Mouse (Mus musculus): ENCODE data around the gene Rtf1. TPM values are rescaled to one million over a fixed set of nuclear protein-coding genes. Genes with fewer than 3 reads are reported as not detected.
"Not testable (repeated sequence)": the region's sequence is repeated elsewhere in the genome, so short reads cannot be mapped to it uniquely, and the experiment has no call there.

The Rtf1 gene
- polyA plus RNA-seq (2012; rRNA removed): 32.2 and 47.3 TPM in 2 replicates

DNA sequence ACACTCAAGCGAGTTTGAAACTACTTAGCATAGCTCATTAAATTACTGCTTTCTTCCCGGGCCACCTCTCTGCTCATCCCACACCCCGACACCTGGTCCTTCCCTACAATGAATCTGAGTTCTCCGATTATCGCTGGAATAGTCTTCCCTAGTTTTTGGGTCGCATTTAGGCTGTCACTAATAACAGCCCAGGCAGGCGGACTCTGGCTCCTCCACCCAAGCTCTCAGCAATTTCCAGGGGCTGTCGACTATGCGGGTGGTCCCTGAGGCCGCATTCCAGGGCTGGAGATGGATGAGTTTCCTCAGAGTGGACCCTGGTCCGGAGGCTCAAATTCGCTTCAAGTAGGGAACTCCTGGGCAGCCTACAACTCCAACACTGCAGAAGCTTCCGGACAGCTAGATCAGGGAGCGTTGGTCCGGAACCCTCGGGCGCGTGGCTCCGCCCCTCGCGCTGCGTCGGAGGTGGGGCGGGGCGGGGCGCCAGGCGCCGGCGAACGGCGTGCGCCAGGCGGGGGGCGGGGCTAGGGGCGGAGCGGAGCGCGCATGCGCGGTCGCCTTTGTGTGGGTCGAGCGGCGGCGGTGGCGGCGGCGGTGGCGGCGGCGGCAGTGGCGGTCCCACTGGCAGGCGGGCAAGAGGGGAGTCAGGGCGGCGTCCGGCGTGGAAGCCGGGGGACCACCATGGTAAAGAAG, at the start of gene Rtf1:
TSS of gene Rtf1 (plus strand) at position 544 of the 690 bp plus-strand sequence.
- peak; percentile 93 for DNase-seq (ENCODE audit: low read depth)
- TF ChIP-seq CTCF (IDR thresholded peaks at IDR 0.05; ENCODE audit: borderline replicate concordance, extremely low read depth, insufficient read depth, insufficient read length) (no peak), POLR2A (IDR thresholded peaks at IDR 0.05; ENCODE audit: borderline replicate concordance, extremely low read depth, insufficient read depth, insufficient read length, poor library complexity, severe bottlenecking) (peak; percentile 85)

DNA sequence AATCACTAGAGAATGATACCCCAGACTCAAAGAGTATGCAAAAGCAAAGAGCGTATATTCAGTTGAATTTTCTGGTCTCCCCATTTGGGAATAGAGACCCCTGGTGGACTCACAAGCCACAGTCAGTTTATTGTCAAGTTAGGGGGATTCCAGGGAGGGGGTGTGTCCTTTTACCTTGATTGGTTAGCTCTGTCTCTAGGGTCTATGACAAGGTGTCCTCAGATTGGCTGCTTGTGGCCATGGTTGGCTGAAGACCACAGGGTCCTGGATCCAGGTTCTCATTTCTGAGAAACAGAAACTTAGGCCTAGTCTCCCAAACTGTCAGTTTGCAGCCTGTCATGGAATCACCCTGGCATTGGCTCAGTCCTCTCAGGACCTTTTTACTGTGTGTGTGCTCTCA, 38.1 kb upstream of the Rtf1 start:
- DNase-seq (ENCODE audit: low read depth): peak; percentile 3
- TF ChIP-seq POLR2A (IDR thresholded peaks at IDR 0.05; ENCODE audit: borderline replicate concordance, extremely low read depth, insufficient read depth, insufficient read length, poor library complexity, severe bottlenecking): no peak
- TF ChIP-seq CTCF (IDR thresholded peaks at IDR 0.05; ENCODE audit: borderline replicate concordance, extremely low read depth, insufficient read depth, insufficient read length): no peak

DNA sequence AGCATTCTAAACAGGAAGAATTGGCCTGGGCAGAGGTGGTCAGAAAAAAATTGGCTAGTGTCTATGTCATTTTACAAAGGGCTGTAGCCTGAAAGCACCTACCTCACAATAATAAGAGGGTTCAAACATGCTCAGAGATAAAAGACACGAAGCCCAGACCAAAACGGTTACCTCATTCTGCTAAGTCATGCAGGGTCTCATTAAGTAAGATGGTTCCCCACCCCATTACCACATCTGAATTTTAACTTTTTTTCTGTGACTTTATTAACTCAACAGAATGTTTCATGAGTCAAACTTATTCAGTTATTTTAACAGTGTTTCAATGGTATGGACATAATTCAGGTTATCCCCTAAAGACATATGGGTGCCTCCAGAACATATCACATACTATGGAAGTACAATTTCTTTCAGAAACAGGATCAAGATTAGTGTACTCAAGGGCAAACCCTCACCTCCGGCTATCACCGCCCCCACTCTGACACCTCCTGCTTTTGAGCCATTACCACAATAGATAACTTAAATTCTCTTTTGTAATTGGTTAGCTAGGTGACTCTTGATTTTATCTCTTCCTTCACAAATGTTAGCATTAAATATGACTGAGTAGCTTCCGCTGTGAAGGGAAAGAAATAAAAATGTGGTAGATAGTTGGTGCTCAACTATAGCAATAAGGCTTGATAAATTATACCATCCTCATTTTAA, 33.5 kb upstream of the Rtf1 start:
- no peak for DNase-seq (ENCODE audit: low read depth)
- no peak for TF ChIP-seq CTCF (IDR thresholded peaks at IDR 0.05; ENCODE audit: borderline replicate concordance, extremely low read depth, insufficient read depth, insufficient read length)
- TF ChIP-seq POLR2A (IDR thresholded peaks at IDR 0.05; ENCODE audit: borderline replicate concordance, extremely low read depth, insufficient read depth, insufficient read length, poor library complexity, severe bottlenecking): no peak

DNA sequence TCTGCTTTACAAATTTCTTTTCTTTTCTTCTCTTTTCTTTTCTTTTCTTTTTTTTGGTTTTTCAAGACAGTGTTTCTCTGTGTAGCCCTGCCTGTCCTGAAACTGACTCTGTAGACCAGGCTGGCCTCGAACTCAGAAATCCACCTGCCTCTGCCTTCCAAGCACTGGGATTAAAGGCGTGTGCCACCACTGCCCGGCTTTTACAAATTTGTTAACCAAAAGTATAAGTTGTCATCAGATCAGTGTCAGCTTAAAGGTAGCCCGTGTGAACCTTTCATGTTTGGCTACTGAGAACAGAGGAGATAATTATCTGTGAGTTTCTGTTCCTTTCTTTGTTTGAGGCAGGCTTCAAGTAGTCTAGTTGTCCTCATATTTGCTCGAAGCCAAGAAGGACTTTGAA, 30.6 kb upstream of the Rtf1 start:
- TF ChIP-seq CTCF (IDR thresholded peaks at IDR 0.05; ENCODE audit: borderline replicate concordance, extremely low read depth, insufficient read depth, insufficient read length) (no peak), POLR2A (IDR thresholded peaks at IDR 0.05; ENCODE audit: borderline replicate concordance, extremely low read depth, insufficient read depth, insufficient read length, poor library complexity, severe bottlenecking) (no peak)
- DNase-seq (ENCODE audit: low read depth): no peak

DNA sequence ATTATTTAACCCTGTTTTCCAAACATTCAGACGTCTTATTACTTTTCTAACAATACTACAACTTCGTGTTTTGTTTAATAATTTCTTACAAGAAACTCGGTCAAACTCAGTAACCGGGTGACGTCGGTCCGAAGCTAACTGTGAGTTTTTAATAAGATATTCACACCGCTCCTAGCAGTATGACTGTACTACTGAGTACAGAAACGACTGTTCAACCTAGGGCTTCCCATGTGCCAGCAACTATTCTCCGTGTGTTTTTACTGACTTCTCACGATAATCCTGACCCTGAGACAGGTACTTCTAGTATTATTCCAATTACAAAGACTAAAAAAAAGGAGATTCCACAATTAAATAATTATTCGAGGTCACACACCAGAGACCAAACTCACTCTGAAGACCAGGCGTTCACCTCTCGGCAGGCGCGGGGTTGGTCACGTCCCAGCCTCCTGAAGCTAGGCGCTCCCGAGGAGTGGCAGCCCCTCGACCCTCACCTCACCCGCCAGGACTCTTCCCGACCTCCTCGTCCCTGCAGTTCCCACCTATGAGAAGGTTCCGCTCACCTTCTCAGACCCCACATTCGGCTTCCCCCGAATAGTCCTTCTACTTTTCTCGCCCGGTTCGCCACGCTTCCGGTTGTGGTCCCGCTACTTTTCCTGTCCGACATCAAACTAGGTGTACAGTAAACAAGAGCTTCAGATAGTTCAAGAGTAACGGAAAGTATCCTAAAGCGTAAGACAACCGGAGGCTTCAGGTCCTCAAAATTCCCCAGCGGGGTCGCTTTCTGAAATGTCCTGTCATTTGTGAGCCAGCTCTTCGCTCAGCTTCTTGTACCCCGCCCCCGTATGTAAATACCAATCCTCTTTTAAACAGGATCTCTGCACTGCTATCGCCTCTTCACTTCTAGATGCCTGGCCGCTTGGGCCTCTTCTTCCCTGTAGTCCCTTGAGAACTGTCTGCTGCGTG, 12.4 kb upstream of the Rtf1 start, which contains the start of gene Ndufaf1:
TSS of gene Ndufaf1 (minus strand) at position 608 of the 963 bp plus-strand sequence.
- DNase-seq (ENCODE audit: low read depth): peak; percentile 93
- no peak for TF ChIP-seq CTCF (IDR thresholded peaks at IDR 0.05; ENCODE audit: borderline replicate concordance, extremely low read depth, insufficient read depth, insufficient read length)
- peak; percentile 20; the same call in 1 of the 2 replicates for TF ChIP-seq POLR2A (IDR thresholded peaks at IDR 0.05; ENCODE audit: borderline replicate concordance, extremely low read depth, insufficient read depth, insufficient read length, poor library complexity, severe bottlenecking)

DNA sequence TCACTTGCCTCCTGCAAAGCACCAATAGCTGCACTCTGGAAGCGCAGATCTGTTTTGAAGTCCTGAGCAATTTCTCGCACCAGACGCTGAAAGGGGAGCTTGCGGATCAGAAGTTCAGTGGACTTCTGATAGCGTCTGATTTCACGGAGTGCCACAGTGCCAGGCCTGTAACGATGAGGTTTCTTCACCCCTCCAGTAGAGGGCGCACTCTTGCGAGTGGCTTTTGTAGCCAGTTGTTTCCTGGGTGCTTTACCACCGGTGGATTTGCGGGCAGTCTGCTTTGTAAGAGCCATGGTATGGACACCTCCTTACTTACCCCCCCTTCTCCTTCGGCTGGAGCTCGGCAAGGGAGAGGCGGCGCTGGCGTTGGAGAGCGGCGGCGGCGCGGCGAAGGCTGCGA, 9.1 kb upstream of the Rtf1 start:
- not testable (repeated sequence) for DNase-seq (ENCODE audit: low read depth)

DNA sequence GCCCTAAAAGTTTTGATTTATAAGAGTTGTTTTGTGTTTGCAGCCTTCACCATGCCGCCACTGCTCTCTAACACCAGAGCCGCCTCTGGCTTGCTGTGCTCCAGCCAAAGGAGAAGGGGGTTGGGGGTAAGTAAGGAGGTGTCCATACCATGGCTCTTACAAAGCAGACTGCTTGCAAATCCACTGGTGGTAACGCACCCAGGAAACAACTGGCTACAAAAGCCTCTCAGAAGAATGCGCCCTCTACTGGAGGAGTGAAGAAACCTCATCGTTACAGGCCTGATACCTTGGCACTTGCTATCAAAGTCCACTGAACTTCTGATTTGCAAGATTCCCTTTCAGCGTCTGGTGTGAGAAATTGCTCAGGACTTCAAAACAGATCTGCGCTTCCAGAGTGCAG, 5.9 kb upstream of the Rtf1 start:
- TF ChIP-seq CTCF (IDR thresholded peaks at IDR 0.05; ENCODE audit: borderline replicate concordance, extremely low read depth, insufficient read depth, insufficient read length) (peak; percentile 50; the same call in 1 of the 2 replicates), POLR2A (IDR thresholded peaks at IDR 0.05; ENCODE audit: borderline replicate concordance, extremely low read depth, insufficient read depth, insufficient read length, poor library complexity, severe bottlenecking) (no peak)
- peak; percentile 9 for DNase-seq (ENCODE audit: low read depth)

DNA sequence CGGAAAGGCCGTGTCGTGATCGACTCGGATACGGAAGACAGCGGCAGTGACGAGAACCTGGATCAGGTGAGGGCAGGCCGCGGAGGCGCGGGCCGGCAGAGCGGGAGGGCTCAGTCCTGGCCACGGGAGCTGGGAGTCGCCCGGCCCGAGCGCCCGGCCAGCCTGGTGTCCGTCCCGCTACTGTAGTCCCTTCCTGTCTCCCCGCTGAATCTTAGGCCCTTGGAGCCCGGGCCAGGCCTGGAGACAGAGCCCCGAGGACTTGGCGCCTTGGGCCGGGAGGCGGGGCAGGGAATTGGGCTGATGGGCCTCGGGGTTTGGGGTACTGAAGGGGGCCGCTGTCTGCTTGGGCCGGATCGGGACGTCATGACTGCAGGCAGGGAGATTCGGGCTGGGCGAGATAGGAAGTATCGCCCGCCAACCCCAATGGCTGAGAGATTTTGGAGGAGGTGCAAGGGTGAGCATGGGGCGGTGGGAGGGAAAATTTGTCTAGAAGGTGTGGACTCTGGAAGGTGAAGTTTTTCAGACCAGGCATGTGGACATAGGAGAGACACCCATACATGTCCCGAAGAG, 432 bp downstream of the Rtf1 start:
- no peak for TF ChIP-seq POLR2A (IDR thresholded peaks at IDR 0.05; ENCODE audit: borderline replicate concordance, extremely low read depth, insufficient read depth, insufficient read length, poor library complexity, severe bottlenecking)
- no peak for TF ChIP-seq CTCF (IDR thresholded peaks at IDR 0.05; ENCODE audit: borderline replicate concordance, extremely low read depth, insufficient read depth, insufficient read length)
- no peak for DNase-seq (ENCODE audit: low read depth)

DNA sequence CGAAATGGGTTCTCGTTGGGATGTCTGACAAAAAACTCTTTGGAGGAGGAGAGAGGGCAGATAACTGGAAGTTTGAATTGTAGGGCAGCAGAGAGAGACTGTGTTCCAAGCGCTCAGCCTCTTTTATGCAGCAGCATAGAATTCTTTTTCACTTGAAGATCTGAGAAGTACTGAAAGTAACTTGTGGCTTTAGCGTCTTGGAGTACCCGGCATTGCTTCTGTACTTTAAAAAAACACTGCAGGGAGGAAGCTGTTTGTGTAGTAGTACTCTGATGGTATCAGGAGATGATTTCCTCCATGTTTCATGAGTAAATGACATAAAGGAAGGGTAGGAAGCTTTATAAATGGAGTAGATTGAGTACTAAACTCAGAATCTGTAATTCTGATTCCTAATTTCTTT, 963 bp downstream of the Rtf1 start:
- TF ChIP-seq POLR2A (IDR thresholded peaks at IDR 0.05; ENCODE audit: borderline replicate concordance, extremely low read depth, insufficient read depth, insufficient read length, poor library complexity, severe bottlenecking) (no peak), CTCF (IDR thresholded peaks at IDR 0.05; ENCODE audit: borderline replicate concordance, extremely low read depth, insufficient read depth, insufficient read length) (no peak)
- DNase-seq (ENCODE audit: low read depth): no peak

DNA sequence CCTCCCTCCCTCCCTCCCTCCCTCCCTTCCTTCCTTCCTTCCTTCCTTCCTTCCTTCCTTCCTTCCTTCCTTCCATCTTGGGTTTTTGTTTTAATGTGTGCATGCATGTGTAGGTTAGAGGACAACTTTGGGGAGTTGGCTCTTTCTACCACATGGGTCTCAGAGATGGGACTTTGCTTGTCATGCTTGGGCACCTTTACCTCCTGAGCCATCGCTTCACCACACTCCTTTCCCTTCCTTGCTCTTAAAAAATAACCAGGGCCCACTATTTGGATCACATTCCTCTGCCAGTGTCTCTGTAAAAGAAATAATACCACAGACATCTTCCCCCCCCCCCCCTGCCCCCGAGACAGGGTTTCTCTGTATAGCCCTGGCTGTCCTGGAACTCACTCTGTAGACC, 8.8 kb downstream of the Rtf1 start:
- DNase-seq (ENCODE audit: low read depth): no peak
- no peak for TF ChIP-seq CTCF (IDR thresholded peaks at IDR 0.05; ENCODE audit: borderline replicate concordance, extremely low read depth, insufficient read depth, insufficient read length)
- no peak for TF ChIP-seq POLR2A (IDR thresholded peaks at IDR 0.05; ENCODE audit: borderline replicate concordance, extremely low read depth, insufficient read depth, insufficient read length, poor library complexity, severe bottlenecking)
